Comparison of ENCODE assay signal across 8 mouse cellular contexts in the genomic region with DNA sequence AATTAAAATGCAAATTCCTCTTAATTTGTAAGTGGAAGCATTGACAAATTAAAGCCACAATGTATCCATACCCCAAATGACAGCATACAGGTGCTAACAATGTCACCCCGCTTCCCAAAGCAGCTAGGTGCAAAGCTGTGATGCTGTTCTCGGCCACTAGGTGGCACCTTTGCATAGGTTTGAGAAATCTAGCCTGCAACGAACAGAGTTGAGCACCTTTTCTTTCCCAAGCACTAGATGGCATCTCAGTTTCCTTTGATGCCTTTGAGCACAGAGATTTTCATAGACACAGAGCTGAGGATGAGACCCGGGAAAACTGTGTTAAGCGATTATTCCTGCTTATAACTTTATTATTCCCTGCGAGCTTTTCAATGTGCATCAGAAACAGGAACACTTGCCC.
DNase-seq lines count a peak whose midpoint lies in the region; ATAC-seq lines count a peak whose summit lies in the region.

No protein-coding gene starts in this region.

- no peaks in the 10 kb centered on the region for H3K27me3 ChIP-seq in embryonic facial prominence, embryonic 13.5 days
- no peaks in the 10 kb centered on the region for H3K27me3 ChIP-seq in heart, embryonic 12.5 days (replicated peaks)
- no peaks in the 10 kb centered on the region for H3K27me3 ChIP-seq in kidney, embryonic 16.5 days (ENCODE audit: insufficient read depth, low read length)
- no peaks in the 10 kb centered on the region for H3K27me3 ChIP-seq in limb, embryonic 15.5 days
- H3K27me3 ChIP-seq in stomach, embryonic 16.5 days (ENCODE audit: control insufficient read depth, insufficient read depth, low read length) = no peaks in the 10 kb centered on the region

- no peaks in the 10 kb centered on the region for H3K36me3 ChIP-seq in embryonic facial prominence, embryonic 13.5 days
- H3K36me3 ChIP-seq in heart, embryonic 12.5 days = no peaks in the 10 kb centered on the region
- H3K36me3 ChIP-seq in kidney, embryonic 16.5 days (ENCODE audit: insufficient read depth, low read length) = no peaks in the 10 kb centered on the region
- H3K36me3 ChIP-seq in limb, embryonic 15.5 days = no peaks in the 10 kb centered on the region
- no peaks in the 10 kb centered on the region for H3K36me3 ChIP-seq in stomach, embryonic 16.5 days (ENCODE audit: control insufficient read depth, insufficient read depth, low read length)

- no peak overlapping the region for H3K27ac ChIP-seq in embryonic facial prominence, embryonic 13.5 days
- H3K27ac ChIP-seq in heart, embryonic 12.5 days (ENCODE audit: poor library complexity, severe bottlenecking) = no peak overlapping the region
- H3K27ac ChIP-seq in kidney, embryonic 16.5 days (ENCODE audit: low read length) = no peak overlapping the region
- no peak overlapping the region for H3K27ac ChIP-seq in limb, embryonic 15.5 days
- H3K27ac ChIP-seq in stomach, embryonic 16.5 days (ENCODE audit: low read length) = no peak overlapping the region

- no peaks in the 10 kb centered on the region for H3K9me3 ChIP-seq in embryonic facial prominence, embryonic 13.5 days
- no peaks in the 10 kb centered on the region for H3K9me3 ChIP-seq in heart, embryonic 12.5 days (replicated peaks)
- H3K9me3 ChIP-seq in kidney, embryonic 16.5 days (ENCODE audit: low read length) = no peaks in the 10 kb centered on the region
- H3K9me3 ChIP-seq in limb, embryonic 15.5 days = no peaks in the 10 kb centered on the region
- H3K9me3 ChIP-seq in stomach, embryonic 16.5 days (replicated peaks; ENCODE audit: control insufficient read depth, low read length) = no peaks in the 10 kb centered on the region

- H3K9ac ChIP-seq in embryonic facial prominence, embryonic 13.5 days = no peak overlapping the region
- H3K9ac ChIP-seq in heart, embryonic 12.5 days = no peak overlapping the region
- no peak overlapping the region for H3K9ac ChIP-seq in kidney, embryonic 16.5 days (replicated peaks; ENCODE audit: low read length)
- no peak overlapping the region for H3K9ac ChIP-seq in limb, embryonic 15.5 days
- H3K9ac ChIP-seq in stomach, embryonic 16.5 days (ENCODE audit: low read length) = no peak overlapping the region

- H3K4me1 ChIP-seq in embryonic facial prominence, embryonic 13.5 days = no peaks in the 10 kb centered on the region
- no peaks in the 10 kb centered on the region for H3K4me1 ChIP-seq in heart, embryonic 12.5 days (replicated peaks)
- 0 out of 2 replicates have a peak, but pooled peaks cover 3% of the 10 kb centered on the region for H3K4me1 ChIP-seq in kidney, embryonic 16.5 days (ENCODE audit: insufficient read depth, low read length)
- H3K4me1 ChIP-seq in limb, embryonic 15.5 days = peaks cover 3% of the 10 kb centered on the region; the same call in 1 of the 2 replicates
- no peaks in the 10 kb centered on the region for H3K4me1 ChIP-seq in stomach, embryonic 16.5 days (ENCODE audit: control insufficient read depth, insufficient read depth, low read length)

- no peak for ATAC-seq in embryonic facial prominence, embryonic 13.5 days (ENCODE audit: insufficient number of reproducible peaks, insufficient read depth, low FRiP score, low TSS enrichment, low read depth)
- ATAC-seq in heart, embryonic 12.5 days (ENCODE audit: insufficient number of reproducible peaks, low FRiP score) = peak; percentile 51; the same call in 1 of the 2 replicates
- peak; percentile 93 for ATAC-seq in kidney, embryonic 16.5 days (ENCODE audit: low FRiP score, low TSS enrichment)
- 0 out of 2 replicates have a peak, but pooled peaks have one; percentile 14 for ATAC-seq in limb, embryonic 15.5 days (ENCODE audit: insufficient number of reproducible peaks, low FRiP score, low TSS enrichment, low read depth)
- ATAC-seq in stomach, embryonic 16.5 days (ENCODE audit: insufficient read depth, low FRiP score) = peak; percentile 44; the same call in 1 of the 2 replicates

- peak; percentile 52 for DNase-seq in A20 (ENCODE audit: low read depth, low spot score)
- DNase-seq in adrenal gland, postnatal 36 days = peak; percentile 70 to 75
- peak; percentile 1 to 9 for DNase-seq in natural killer cell, adult 2 months (ENCODE audit: low spot score in 2 of 2)

- no peak overlapping the region for H3K4me3 ChIP-seq in embryonic facial prominence, embryonic 13.5 days
- H3K4me3 ChIP-seq in heart, embryonic 12.5 days = no peak overlapping the region
- no peak overlapping the region for H3K4me3 ChIP-seq in kidney, embryonic 16.5 days (ENCODE audit: low read length)
- H3K4me3 ChIP-seq in limb, embryonic 15.5 days = no peak overlapping the region
- no peak overlapping the region for H3K4me3 ChIP-seq in stomach, embryonic 16.5 days (replicated peaks; ENCODE audit: low read length)

- peak overlapping the region; percentile 39 for H3K4me2 ChIP-seq in embryonic facial prominence, embryonic 13.5 days
- no peak overlapping the region for H3K4me2 ChIP-seq in heart, embryonic 12.5 days
- no peak overlapping the region for H3K4me2 ChIP-seq in kidney, embryonic 16.5 days (replicated peaks; ENCODE audit: low read depth, low read length)
- H3K4me2 ChIP-seq in limb, embryonic 15.5 days = no peak overlapping the region
- H3K4me2 ChIP-seq in stomach, embryonic 16.5 days (ENCODE audit: low read depth, low read length) = peak overlapping the region; percentile 34; the same call in 1 of the 2 replicates

- WGBS in embryonic facial prominence, embryonic 13.5 days = 4% methylated on average over 6 of the region's 6 CpGs
- 8% methylated on average over 6 of the region's 6 CpGs for WGBS in heart, embryonic 12.5 days
- WGBS in kidney, embryonic 16.5 days = 4% methylated on average over 6 of the region's 6 CpGs
- WGBS in limb, embryonic 15.5 days = 4% methylated on average over 6 of the region's 6 CpGs
- 6% methylated on average over 6 of the region's 6 CpGs for WGBS in stomach, embryonic 16.5 days

Comparison
In these comparisons a context has a peak if more than half of its experiments do, and no peak if none do; other contexts are left out.
1. DNase-seq: peak in every context shown above with its lines; median percentile 72 in adrenal gland, postnatal 36 days; 52 in A20; 5 in natural killer cell, adult 2 months.
2. H3K4me2 ChIP-seq: peak in embryonic facial prominence, embryonic 13.5 days (single experiment) and stomach, embryonic 16.5 days (single experiment); none in heart, embryonic 12.5 days (single experiment), kidney, embryonic 16.5 days (single experiment) and limb, embryonic 15.5 days (single experiment).